Mouse (Mus musculus) E14TG2a.4 (cell line): ENCODE results near the gene Gm20388.

Experiments
- H3K27me3 ChIP-seq: 2 replicates; pipeline ENCODE4 v1.6.1; 2014; ENCODE audit warnings: low read length, control low read depth; ENCODE audit not compliant: insufficient read depth
- H3K36me3 ChIP-seq: 2 replicates; pipeline ENCODE4 v1.6.1; 2014; ENCODE audit warnings: low read length, control low read depth; ENCODE audit not compliant: insufficient read depth
- H3K4me1 ChIP-seq: replicated peaks from 2 replicates; pipeline ENCODE4 v1.6.1; 2014; ENCODE audit warnings: low read depth, low read length, control low read depth
- H3K4me3 ChIP-seq: replicated peaks from 2 replicates; pipeline ENCODE4 v1.5.1; 2014; ENCODE audit warnings: mild to moderate bottlenecking, low read length
- H3K9me3 ChIP-seq: 2 replicates; pipeline ENCODE4 v1.6.1; 2014; ENCODE audit warnings: low read length, control low read depth
- CTCF ChIP-seq: conservative IDR thresholded peaks from 2 replicates; pipeline ENCODE4 v1.5.1; 2014; ENCODE audit warnings: low read length
- NANOG ChIP-seq: IDR thresholded peaks from 2 replicates; pipeline ENCODE4 v1.6.1; 2014; ENCODE audit warnings: borderline replicate concordance, low read length, mixed read lengths
- POU5F1 ChIP-seq: IDR thresholded peaks from 2 replicates; pipeline ENCODE4 v1.6.1; 2014; ENCODE audit warnings: low read length, borderline replicate concordance

Gene Gm20388

DNA sequence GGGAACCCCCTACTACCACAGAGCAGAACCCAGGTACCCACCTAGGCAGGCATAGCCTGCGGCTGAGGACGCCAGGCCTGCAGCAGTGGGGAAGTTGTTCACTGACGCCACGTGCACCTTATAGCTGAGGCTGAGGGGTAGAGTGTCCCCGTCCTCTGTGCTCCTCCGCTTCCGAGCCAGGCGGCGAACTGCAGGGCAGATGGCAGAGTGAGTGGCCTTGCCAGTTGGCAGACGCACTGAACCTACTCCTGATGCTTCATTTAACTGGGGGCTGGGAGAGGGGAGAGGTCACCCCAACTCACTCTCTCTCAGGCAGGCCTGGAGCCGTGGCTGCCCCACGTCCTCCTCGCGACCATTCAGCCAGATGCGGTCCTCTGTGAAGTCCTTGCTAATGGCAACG is 2528.7 kb downstream of the Gm20388 start:
- Histone ChIP-seq H3K9me3 (no peaks in the 10 kb centered on the region), H3K27me3 (no peaks in the 10 kb centered on the region), H3K36me3 (peaks cover 60% of the 10 kb centered on the region), H3K4me3 (no peak overlapping the region), H3K4me1 (peaks cover 77% of the 10 kb centered on the region)
- no peak for TF ChIP-seq POU5F1
- no peak for TF ChIP-seq NANOG
- TF ChIP-seq CTCF = no peak

DNA sequence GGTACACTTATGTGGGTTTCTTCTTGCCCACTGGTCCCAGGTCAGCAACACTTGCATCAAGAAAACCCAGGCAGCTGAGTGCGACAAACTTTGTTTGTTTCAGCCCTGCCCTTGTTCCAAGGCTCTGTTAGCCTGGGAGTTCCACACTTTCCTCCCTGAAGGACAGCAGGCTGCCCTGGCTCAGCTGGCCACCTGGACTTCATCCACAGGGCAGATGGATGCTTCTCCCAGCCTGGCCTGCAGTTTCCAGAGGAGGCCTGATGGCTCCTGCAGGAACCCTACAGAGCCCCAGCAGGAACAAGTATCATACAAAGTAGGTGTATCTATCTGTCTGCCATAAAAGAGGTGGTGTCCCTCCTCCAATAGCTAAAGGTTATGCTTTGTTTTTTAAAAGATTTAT is 2530.7 kb downstream of the Gm20388 start:
- peaks cover 46% of the 10 kb centered on the region for H3K36me3 ChIP-seq
- no peak overlapping the region for H3K4me3 ChIP-seq
- no peaks in the 10 kb centered on the region for H3K9me3 ChIP-seq
- peaks cover 82% of the 10 kb centered on the region for H3K4me1 ChIP-seq
- H3K27me3 ChIP-seq = no peaks in the 10 kb centered on the region
- TF ChIP-seq NANOG = no peak
- TF ChIP-seq POU5F1 = no peak
- TF ChIP-seq CTCF = no peak

DNA sequence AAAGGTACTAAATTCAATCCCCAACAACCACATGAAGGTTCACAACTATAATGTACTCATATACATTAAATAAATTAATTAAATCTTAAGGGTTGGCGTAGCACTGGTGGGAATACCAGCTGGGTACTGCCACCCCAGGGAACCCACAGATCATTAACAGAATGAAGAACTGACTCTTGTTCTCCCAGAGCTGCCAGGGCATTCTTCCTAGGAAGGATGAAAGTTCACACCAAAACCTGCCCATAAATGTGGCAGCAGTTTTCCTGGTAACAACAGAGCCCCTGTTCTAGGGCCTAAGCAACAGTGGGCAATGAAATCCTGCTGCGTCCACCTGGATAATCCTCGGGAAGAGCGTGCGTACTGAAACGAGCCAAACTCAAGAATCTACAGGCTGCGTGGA is 2531.7 kb downstream of the Gm20388 start:
- TF ChIP-seq NANOG = no peak
- TF ChIP-seq CTCF = no peak
- TF ChIP-seq POU5F1 = no peak
- peaks cover 72% of the 10 kb centered on the region for H3K4me1 ChIP-seq
- peak overlapping the region; percentile 99 for H3K4me3 ChIP-seq
- H3K36me3 ChIP-seq = peaks cover 36% of the 10 kb centered on the region
- no peaks in the 10 kb centered on the region for H3K9me3 ChIP-seq
- H3K27me3 ChIP-seq = no peaks in the 10 kb centered on the region

DNA sequence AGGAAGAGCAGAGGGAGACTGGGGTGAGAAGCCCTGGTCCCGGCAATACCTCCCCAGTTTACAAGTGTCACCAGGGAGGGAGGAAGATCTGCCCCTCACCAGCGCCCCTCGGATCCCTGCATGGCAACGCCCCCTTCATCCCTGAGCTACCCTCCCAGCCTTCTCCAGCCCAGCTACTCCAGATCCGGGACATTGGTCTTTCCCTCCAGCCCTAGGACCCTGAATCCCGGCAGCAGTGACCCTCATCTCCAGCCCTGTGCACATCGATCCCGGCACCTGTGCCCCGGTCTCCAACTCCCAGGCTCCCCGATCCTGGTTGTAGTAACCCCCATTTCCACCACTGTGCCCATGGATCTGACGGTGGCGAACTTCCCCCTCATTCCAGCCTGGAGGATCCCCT is 2532.1 kb downstream of the Gm20388 start:
- Histone ChIP-seq H3K9me3 (no peaks in the 10 kb centered on the region), H3K36me3 (peaks cover 32% of the 10 kb centered on the region), H3K4me3 (peak overlapping the region; percentile 99), H3K4me1 (peaks cover 68% of the 10 kb centered on the region), H3K27me3 (no peaks in the 10 kb centered on the region)
- no peak for TF ChIP-seq CTCF

DNA sequence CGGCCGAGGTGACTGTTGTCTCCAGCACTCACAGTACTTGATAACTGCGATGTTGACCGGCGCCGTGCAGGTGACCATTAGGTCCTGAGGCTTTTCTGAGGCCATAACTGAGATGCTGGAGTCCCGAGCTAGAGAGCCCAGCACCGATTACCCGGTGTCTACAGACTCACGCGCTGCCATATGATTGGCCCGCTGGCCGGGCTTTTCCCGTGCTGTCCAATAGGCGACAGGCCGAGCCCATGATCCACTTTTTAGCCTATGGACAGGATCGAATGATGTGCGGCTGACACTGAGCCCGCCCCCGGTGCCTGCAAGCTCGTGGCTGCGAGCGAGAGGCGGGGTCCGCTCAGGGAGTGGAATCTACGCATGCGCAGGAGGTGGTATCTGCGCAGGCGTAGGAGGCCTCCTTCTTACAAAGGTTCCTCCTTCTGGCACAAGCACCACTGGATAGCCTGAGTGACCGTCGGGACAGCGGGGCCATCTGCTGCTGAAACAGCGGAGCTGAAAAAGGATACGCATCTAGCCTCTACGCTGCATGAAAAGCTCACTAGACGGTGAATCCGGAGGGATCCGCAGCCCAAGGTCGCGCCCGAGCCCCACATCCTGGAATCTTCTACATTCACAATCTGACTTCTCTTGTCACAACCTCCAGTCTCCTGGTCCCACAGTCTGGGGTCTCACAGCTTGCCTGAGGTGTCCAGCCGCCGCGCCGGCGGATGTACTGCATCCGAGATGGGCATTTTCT is 2532.8 kb downstream of the Gm20388 start, which contains the start of gene Mvd:
Gene Mvd (minus strand): TSS at position 161 of the 745 bp plus-strand sequence.
- H3K27me3 ChIP-seq = peaks cover 4% of the 10 kb centered on the region; the same call in 1 of the 2 replicates
- peaks cover 61% of the 10 kb centered on the region for H3K4me1 ChIP-seq
- TF ChIP-seq POU5F1 (no peak), CTCF (no peak), NANOG (no peak)
- peak within 1 kb of the TSS; percentile 99 for H3K4me3 ChIP-seq
- H3K36me3 ChIP-seq = peaks cover 25% of the 10 kb centered on the region
- no peaks in the 10 kb centered on the region for H3K9me3 ChIP-seq

DNA sequence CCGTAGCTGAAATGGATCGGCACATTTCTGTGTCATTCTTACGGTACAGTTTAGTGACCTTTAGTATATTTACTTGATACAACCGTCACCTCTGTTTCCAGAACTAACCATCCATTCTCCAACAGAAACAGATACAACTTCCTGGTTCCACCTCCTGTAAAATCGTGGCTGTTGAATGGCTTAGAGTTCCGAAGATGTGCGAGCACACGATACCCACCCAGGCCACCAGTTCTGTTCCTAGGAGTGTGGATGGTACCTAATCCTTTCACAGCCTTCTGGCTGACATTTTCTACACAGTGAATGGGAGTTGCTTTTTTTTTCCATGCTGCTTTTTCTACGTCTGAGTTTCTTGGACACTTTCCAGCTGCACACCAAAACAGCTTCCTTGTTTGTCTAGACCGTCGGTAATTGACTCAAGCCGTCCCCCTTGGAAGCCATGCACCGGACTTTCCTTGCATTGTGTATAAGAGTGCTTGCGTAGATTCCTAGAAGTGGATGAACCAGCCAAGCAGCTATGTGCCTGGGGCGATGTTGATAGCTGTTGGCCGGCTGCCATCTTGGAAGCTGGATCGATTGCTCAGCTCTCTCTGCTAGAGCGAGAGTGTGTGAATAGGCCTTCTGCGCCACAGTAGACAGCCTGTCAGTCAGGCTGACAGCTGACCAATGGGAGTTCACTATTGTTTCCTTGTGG is 2533.6 kb downstream of the Gm20388 start:
- H3K9me3 ChIP-seq = no peaks in the 10 kb centered on the region
- H3K36me3 ChIP-seq = peaks cover 18% of the 10 kb centered on the region
- TF ChIP-seq CTCF = no peak
- TF ChIP-seq NANOG = peak; percentile 8; the same call in 1 of the 2 replicates

DNA sequence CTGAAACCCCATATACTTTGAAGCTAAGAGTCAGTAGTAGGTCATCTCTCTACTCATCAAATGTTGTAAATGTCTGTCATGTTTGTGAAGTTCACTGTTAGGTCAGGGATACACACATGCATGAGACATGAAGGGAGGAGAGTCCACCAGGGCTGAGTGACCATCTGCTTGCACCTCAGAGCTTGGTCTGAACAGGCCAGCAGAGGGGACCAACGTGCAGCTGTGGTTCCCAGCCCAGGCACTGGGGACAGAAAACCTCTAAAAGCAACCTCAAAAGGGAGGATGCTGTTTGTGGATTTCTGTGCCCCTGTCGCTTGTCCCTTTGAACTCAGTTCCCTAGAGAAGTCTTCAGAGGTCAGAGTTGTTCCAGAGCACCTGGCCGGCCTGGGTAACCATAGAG is 2534.6 kb downstream of the Gm20388 start:
- peaks cover 9% of the 10 kb centered on the region; the same call in 1 of the 2 replicates for H3K27me3 ChIP-seq
- H3K9me3 ChIP-seq = no peaks in the 10 kb centered on the region
- TF ChIP-seq NANOG (no peak), CTCF (no peak), POU5F1 (no peak)

More for the DNA sequence above, 2533.6 kb downstream of the Gm20388 start:
- Histone ChIP-seq H3K4me3 (peak overlapping the region; percentile 99), H3K27me3 (peaks cover 9% of the 10 kb centered on the region; the same call in 1 of the 2 replicates), H3K4me1 (peaks cover 53% of the 10 kb centered on the region)

DNA sequence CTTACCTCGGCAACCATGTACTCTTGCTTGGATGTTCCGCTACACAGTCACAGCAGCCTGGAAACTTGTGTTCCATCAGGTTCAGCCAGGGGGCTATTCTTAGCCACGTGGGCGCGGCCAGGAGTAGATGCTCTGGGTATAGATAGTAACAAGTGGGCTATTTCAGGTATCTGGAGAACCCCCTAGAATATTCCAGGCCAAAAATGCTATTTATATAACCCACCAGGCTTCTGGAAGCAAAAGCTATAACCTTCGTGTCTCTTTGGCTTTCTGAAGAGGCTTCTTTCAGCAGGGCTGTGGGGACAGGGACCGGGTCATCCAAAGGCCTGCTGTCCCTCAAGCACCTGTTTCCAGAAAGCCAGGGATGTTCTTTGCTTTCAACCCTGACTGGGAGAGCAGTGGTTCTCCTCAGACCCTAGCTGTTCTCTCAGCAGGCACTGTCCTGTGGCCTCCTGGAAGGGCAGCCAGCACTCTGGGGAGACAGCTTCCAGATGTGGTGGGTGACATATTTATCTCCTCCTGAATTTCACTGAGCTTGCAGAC is 2540.6 kb downstream of the Gm20388 start:
- H3K4me1 ChIP-seq = peaks cover 32% of the 10 kb centered on the region
- H3K36me3 ChIP-seq = peaks cover 24% of the 10 kb centered on the region
- no peaks in the 10 kb centered on the region for H3K9me3 ChIP-seq
- peaks cover 9% of the 10 kb centered on the region; the same call in 1 of the 2 replicates for H3K27me3 ChIP-seq
- TF ChIP-seq NANOG (no peak), POU5F1 (no peak), CTCF (no peak)
- H3K4me3 ChIP-seq = no peak overlapping the region

More for the DNA sequence above, 2534.6 kb downstream of the Gm20388 start:
- Histone ChIP-seq H3K36me3 (peaks cover 8% of the 10 kb centered on the region), H3K4me1 (peaks cover 43% of the 10 kb centered on the region), H3K4me3 (no peak overlapping the region)
